Mouse (Mus musculus) forebrain, postnatal 0 days (tissue): Measurements from ENCODE around the gene Edem3. TPM values are rescaled to one million over a fixed set of nuclear protein-coding genes. Genes with fewer than 3 reads are reported as not detected.

ENCODE experiments used
- ATAC-seq: fragments of 200-750 bp; cut with Nextera tagmentation; 2 replicates; pipeline ENCODE4 v1.8.0; 2017; ENCODE audit warnings: mild to moderate bottlenecking, moderate library complexity
- DNase-seq: peaks from one replicate; pipeline ENCODE4 v3.0.0-alpha.2; 2015
- H3K27ac ChIP-seq: fragments of 300-500 bp; sonication (generic); 2 replicates; pipeline ENCODE4 v1.5.1; 2014; ENCODE audit warnings: low read depth, mild to moderate bottlenecking, antibody characterized with exemption, low read length, moderate library complexity, mixed read lengths
- H3K27me3 ChIP-seq: fragments of 300-500 bp; sonication (generic); 2 replicates; pipeline ENCODE4 v1.6.1; 2014; ENCODE audit warnings: mild to moderate bottlenecking, low read length, mixed read lengths; ENCODE audit not compliant: insufficient read depth
- H3K36me3 ChIP-seq: fragments of 300-500 bp; sonication (generic); 2 replicates; pipeline ENCODE4 v1.6.1; 2014; ENCODE audit warnings: mild to moderate bottlenecking, moderate library complexity; ENCODE audit not compliant: insufficient read depth
- H3K4me1 ChIP-seq: fragments of 300-500 bp; sonication (generic); 2 replicates; pipeline ENCODE4 v1.6.1; 2014; ENCODE audit warnings: antibody characterized with exemption; ENCODE audit not compliant: insufficient read depth
- H3K4me2 ChIP-seq: fragments of 300-500 bp; sonication (generic); 2 replicates; pipeline ENCODE4 v1.6.1; 2014; ENCODE audit warnings: low read depth, mild to moderate bottlenecking, moderate library complexity
- H3K4me3 ChIP-seq: fragments of 300-500 bp; sonication (generic); 2 replicates; pipeline ENCODE4 v1.5.1; 2014; ENCODE audit warnings: low read depth, low read length, mixed read lengths
- H3K9ac ChIP-seq: fragments of 300-500 bp; sonication (generic); 2 replicates; pipeline ENCODE4 v1.6.1; 2014; ENCODE audit warnings: mild to moderate bottlenecking
- H3K9me3 ChIP-seq: fragments of 300-500 bp; sonication (generic); 2 replicates; pipeline ENCODE4 v1.6.1; 2016; ENCODE audit warnings: low read length
- CTCF ChIP-seq: sonication (generic); IDR thresholded peaks from 2 replicates; pipeline ENCODE4 v1.5.1; 2016; ENCODE audit warnings: antibody characterized with exemption, control low read depth, low read depth
- WGBS: fragments of 180-500 bp; shearing (Covaris S2); extraction: QIAGEN DNeasy Blood & Tissue Kit; methylation state at CpG from one replicate; pipeline ENCODE4 v1.1.7; 2014; 5-methylcytosine and 5-hydroxymethylcytosine counted together
- polyA plus RNA-seq: library from polyadenylated mRNA; unstranded; fragments of >200 nt; fragmentation: Nextera tagmentation; extraction: Ambion mirVana; gene quantifications from 2 replicates; pipeline ENCODE4 v1.2.1, GENCODE M21; 2015
- total RNA-seq: library from RNA; depleted of rRNA; stranded (reverse); fragments of >200 nt; gene quantifications from 2 replicates; pipeline ENCODE4 v1.2.3, GENCODE M21; 2014; rRNA removed

The Edem3 gene
- total RNA-seq = 47.2 and 56.6 TPM in 2 replicates
- 7.3 and 11.0 TPM in 2 replicates for polyA plus RNA-seq

DNA sequence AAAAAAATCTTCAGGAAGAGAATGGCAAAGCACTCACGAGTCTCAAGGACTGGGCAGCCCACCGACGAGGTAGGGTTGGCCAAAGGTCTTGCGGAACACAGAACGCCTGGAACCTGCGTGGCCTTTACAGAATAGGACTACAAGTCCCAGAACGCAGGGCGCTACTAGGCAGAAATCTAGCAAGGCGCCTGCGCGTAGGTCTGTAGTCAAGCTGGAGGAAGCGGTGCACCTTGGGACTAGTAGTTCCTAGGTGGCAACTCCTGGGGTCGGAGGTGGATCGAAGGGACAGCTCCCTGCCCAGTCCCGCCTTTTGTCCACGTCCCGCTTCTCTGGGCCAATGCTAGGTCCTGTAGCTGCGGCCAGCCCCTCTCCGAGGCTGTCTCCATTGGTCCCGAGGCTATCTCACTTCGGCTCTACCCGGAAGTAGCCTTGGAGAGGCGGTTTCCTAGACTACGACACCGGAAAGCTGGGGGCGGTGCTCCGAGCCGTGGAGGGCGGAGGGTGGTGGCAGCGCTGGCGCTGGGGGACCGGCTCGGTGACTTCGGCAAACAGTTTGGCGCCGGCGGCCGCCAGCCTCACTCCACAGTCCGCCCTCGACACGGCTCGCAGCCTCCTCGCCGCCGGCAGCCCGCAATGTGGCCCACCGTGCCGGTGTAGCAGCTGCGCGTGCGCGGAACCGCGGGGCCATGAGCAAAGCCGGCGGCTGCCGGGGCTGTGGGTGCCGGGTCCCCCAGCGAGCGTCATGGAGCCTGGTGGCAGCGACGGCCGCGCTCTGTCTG lies at the start of gene Edem3:
TSS of gene Edem3 (plus strand) at position 491 of the 779 bp plus-strand sequence.
- no peaks in the 10 kb centered on the region for H3K9me3 ChIP-seq
- peaks cover 5% of the 10 kb centered on the region for H3K36me3 ChIP-seq
- WGBS = 2% methylated on average over 64 of the region's 64 CpGs
- no peaks in the 10 kb centered on the region for H3K4me1 ChIP-seq
- H3K4me3 ChIP-seq = peak within 1 kb of the TSS; percentile 85
- ATAC-seq (peak; percentile 99), DNase-seq (peak; percentile 98)
- no peaks in the 10 kb centered on the region for H3K27me3 ChIP-seq
- H3K9ac ChIP-seq = peak within 1 kb of the TSS; percentile 61
- peak within 1 kb of the TSS; percentile 80 for H3K27ac ChIP-seq
- H3K4me2 ChIP-seq = peak within 1 kb of the TSS; percentile 93
- no peak for TF ChIP-seq CTCF

DNA sequence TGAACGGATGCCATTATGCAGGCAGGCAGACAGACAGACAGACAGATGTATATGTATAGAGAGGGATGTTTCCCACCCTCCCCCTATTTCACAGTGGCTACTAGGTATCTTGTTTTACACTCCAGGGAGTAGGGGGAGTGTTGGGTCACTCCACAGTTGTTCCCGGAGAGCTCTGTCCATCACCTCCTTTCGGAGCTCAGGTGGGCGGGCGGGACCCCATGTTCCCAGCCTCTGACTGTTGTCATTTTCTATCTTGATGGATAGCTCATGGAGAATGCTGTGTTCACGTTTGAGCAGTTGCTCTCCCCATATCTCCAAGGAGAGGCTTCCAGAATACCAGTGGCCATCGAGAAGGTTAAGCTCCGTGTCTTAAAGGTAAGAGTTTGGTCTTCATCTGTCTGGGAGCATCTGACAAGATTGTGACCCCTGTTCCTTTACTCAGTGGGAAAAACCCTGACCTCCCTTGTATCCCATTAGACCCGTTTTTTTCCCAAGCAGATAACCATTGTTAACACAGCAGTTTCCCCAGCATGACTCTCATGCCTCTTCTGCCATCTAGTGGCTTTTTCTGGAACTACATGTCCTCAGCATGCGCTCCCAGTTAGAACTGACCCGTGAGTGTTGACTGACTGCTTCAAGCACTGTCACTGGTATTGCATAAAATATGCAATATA lies 49.3 kb upstream of the Edem3 start:
- H3K27ac ChIP-seq = no peak overlapping the region
- DNase-seq (peak; percentile 90), ATAC-seq (peak; percentile 90)
- no peaks in the 10 kb centered on the region for H3K4me1 ChIP-seq
- no peaks in the 10 kb centered on the region; the same call in 1 of the 2 replicates for H3K27me3 ChIP-seq
- H3K9ac ChIP-seq = peak overlapping the region; percentile 26; the same call in 1 of the 2 replicates
- H3K4me2 ChIP-seq = peak overlapping the region; percentile 29; the same call in 1 of the 2 replicates
- H3K9me3 ChIP-seq = no peaks in the 10 kb centered on the region
- peak; percentile 99 for TF ChIP-seq CTCF
- WGBS = 42% methylated on average over 11 of the region's 11 CpGs
- H3K4me3 ChIP-seq = no peak overlapping the region
- no peaks in the 10 kb centered on the region for H3K36me3 ChIP-seq

DNA sequence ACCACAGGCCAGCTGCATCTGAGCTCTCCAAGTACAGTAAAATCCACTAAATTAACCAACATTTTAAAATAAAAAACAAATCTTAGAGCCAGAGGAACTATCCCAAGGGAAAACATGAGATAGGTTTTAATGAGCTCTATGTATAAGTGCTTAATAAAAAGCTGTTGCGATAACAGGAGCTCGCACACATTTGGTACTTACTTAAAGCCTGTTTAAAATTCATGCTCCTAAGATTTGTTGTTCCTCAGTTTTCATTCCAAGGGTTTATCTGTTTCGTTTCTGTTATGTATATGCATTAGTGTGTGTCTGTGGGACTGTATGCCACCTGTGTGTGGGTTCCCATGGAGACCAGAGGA lies 48.8 kb upstream of the Edem3 start:
- H3K27me3 ChIP-seq = no peaks in the 10 kb centered on the region; the same call in 1 of the 2 replicates
- H3K27ac ChIP-seq = no peak overlapping the region
- no peak for TF ChIP-seq CTCF
- WGBS = 86% methylated on average over 3 of the region's 3 CpGs
- no peak overlapping the region for H3K9ac ChIP-seq
- ATAC-seq (peak; percentile 25), DNase-seq (no peak)
- H3K9me3 ChIP-seq = no peaks in the 10 kb centered on the region
- H3K4me1 ChIP-seq = no peaks in the 10 kb centered on the region
- no peak overlapping the region for H3K4me2 ChIP-seq
- H3K4me3 ChIP-seq = no peak overlapping the region
- H3K36me3 ChIP-seq = no peaks in the 10 kb centered on the region

DNA sequence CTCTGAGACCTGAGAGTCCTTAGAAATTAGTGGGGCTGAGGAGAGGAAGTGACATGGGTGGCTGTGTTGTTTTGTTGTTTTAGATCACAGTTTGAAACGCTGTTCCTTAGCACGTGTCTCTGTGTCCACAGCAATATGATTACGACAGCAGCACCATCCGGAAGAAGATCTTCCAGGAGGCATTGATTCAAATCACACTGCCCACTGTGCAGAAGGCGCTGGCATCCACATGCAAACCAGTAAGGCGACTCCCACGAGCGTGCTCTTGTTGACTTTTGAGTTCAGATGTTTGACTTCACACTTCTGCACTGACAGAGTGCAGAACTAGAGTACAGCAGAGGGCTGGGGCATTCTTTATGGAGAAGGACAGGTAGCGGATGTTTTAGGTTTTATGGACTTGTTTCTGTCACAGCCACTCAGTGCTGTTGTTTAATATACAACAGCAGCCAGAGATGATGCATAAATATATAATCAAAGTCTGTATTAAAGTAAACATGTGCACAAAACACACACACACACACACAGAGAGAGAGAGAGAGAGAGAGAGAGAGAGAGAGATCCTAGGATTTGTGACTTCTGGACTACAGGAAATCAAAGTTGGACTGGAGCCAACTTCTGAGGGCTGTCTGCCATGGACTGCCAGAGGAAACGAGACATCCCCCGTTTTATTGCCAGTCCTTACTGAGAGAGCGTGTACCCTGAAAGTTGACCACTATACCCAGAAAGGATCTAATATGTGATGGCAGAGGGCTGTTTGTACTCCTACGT lies 46.0 kb upstream of the Edem3 start:
- 59% methylated on average over 13 of the region's 13 CpGs for WGBS
- Histone ChIP-seq H3K9ac (no peak overlapping the region), H3K4me1 (no peaks in the 10 kb centered on the region), H3K4me3 (no peak overlapping the region), H3K36me3 (no peaks in the 10 kb centered on the region), H3K27ac (no peak overlapping the region), H3K9me3 (no peaks in the 10 kb centered on the region), H3K27me3 (no peaks in the 10 kb centered on the region; the same call in 1 of the 2 replicates), H3K4me2 (no peak overlapping the region)
- no peak for ATAC-seq
- DNase-seq = peak; percentile 43
- TF ChIP-seq CTCF = no peak

DNA sequence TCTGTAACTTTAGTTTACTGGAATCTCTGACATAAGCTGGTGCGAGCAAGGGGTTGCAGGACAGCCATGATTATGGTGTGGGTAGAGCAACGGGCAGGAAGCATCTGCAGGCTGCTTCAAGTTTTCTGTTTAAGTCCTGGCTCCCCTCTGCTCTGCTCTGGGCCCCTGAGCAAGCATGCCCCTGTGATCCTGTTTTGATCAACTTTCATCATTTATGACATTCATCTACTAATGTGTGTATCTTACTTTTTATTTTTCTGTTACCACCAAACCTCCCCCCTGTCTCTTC lies 45.5 kb upstream of the Edem3 start:
- no peak for TF ChIP-seq CTCF
- Histone ChIP-seq H3K9me3 (no peaks in the 10 kb centered on the region), H3K4me3 (no peak overlapping the region), H3K36me3 (no peaks in the 10 kb centered on the region), H3K4me2 (no peak overlapping the region), H3K4me1 (no peaks in the 10 kb centered on the region), H3K27me3 (no peaks in the 10 kb centered on the region; the same call in 1 of the 2 replicates), H3K27ac (no peak overlapping the region), H3K9ac (no peak overlapping the region)
- WGBS = 72% methylated on average over 2 of the region's 2 CpGs
- ATAC-seq (no peak), DNase-seq (no peak)

DNA sequence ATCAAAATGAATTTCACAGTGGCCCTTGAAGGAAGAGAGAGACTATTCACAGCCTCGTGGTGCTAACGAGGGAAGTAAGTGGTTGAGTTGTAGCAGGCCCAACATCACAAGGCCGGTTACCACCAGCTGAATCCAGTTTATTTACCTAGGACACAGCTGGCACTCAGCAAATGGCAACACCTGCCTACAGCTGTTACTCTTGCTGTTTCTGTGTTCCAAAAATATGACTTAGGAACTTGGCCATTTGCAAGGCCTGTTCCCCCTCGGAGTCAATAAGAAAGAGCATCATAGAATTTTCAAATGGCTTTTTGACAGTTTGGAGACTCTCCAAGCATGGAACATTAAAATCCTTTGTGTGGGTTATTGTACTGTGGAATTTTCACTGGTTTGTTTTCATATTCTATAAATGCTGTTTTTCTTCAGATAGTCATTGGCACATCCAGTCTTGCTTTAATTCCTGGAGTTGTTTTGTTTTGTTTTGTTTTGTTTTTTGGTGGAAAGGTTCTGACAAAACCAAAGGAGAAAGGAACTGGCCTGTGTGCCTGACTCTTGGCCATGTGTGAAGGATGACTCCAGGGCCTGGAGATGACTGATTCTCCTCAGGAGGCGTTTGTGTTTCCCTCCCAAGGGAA lies 44.6 kb upstream of the Edem3 start:
- H3K4me1 ChIP-seq = no peaks in the 10 kb centered on the region
- no peak overlapping the region for H3K9ac ChIP-seq
- no peak for DNase-seq
- H3K36me3 ChIP-seq = no peaks in the 10 kb centered on the region
- 58% methylated on average over 5 of the region's 5 CpGs for WGBS
- no peak for ATAC-seq
- TF ChIP-seq CTCF = no peak
- H3K9me3 ChIP-seq = no peaks in the 10 kb centered on the region
- H3K27ac ChIP-seq = no peak overlapping the region
- no peaks in the 10 kb centered on the region; the same call in 1 of the 2 replicates for H3K27me3 ChIP-seq
- no peak overlapping the region for H3K4me2 ChIP-seq
- no peak overlapping the region for H3K4me3 ChIP-seq
